Mouse (Mus musculus): ENCODE results near the gene Mroh7.
"Not testable (repeated sequence)": the region's sequence is repeated elsewhere in the genome, so short reads cannot be mapped to it uniquely, and the experiment has no call there.

Gene Mroh7

GRCm38 (mm10) chr4:106730814-106731213 lies at the start of gene Mroh7:
Gene Mroh7 (minus strand): TSS chr4:106730925.
- no peak for DNase-seq (ENCODE audit: low spot score in 2 of 2)

- peak; percentile 67 for DNase-seq (ENCODE audit: low spot score in 2 of 2)
Measured at GRCm38 (mm10) chr4:106780045-106780444, 49.3 kb upstream of the Mroh7 start.

GRCm38 (mm10) chr4:106778116-106778788 lies 47.5 kb upstream of the Mroh7 start:
- peak; percentile 95 to 96 for DNase-seq (ENCODE audit: low spot score in 2 of 2)

- peak; percentile 87 to 92 for DNase-seq (ENCODE audit: low spot score in 2 of 2)
Measured at GRCm38 (mm10) chr4:106776998-106777397, 46.3 kb upstream of the Mroh7 start.

GRCm38 (mm10) chr4:106775767-106776166 lies 45.0 kb upstream of the Mroh7 start:
- DNase-seq (ENCODE audit: low spot score in 2 of 2): not testable (repeated sequence)

GRCm38 (mm10) chr4:106772558-106772957 lies 41.8 kb upstream of the Mroh7 start:
- no peak for DNase-seq (ENCODE audit: low spot score in 2 of 2)

GRCm38 (mm10) chr4:106769306-106769705 lies 38.6 kb upstream of the Mroh7 start:
- DNase-seq (ENCODE audit: low spot score in 2 of 2): no peak

- DNase-seq (ENCODE audit: low spot score in 2 of 2): no peak
Measured at GRCm38 (mm10) chr4:106764166-106764565, 33.4 kb upstream of the Mroh7 start.

GRCm38 (mm10) chr4:106751726-106752125 lies 21.0 kb upstream of the Mroh7 start:
- no peak for DNase-seq (ENCODE audit: low spot score in 2 of 2)

GRCm38 (mm10) chr4:106749699-106750098 lies 19.0 kb upstream of the Mroh7 start:
- peak; percentile 88 to 91 for DNase-seq (ENCODE audit: low spot score in 2 of 2)

- no peak for DNase-seq (ENCODE audit: low spot score in 2 of 2)
Measured at GRCm38 (mm10) chr4:106747001-106747580, 16.4 kb upstream of the Mroh7 start.

GRCm38 (mm10) chr4:106745862-106746261 lies 15.1 kb upstream of the Mroh7 start:
- no peak for DNase-seq (ENCODE audit: low spot score in 2 of 2)

- no peak for DNase-seq (ENCODE audit: low spot score in 2 of 2)
Measured at GRCm38 (mm10) chr4:106737904-106738303, 7.2 kb upstream of the Mroh7 start.

GRCm38 (mm10) chr4:106736884-106737283 lies 6.2 kb upstream of the Mroh7 start:
- not testable (repeated sequence) for DNase-seq (ENCODE audit: low spot score in 2 of 2)

GRCm38 (mm10) chr4:106733636-106734035 lies 2.9 kb upstream of the Mroh7 start, which contains the start of gene Fam151a:
Gene Fam151a (plus strand): TSS chr4:106733889.
- no peak for DNase-seq (ENCODE audit: low spot score in 2 of 2)

GRCm38 (mm10) chr4:106720631-106721030 lies 10.1 kb downstream of the Mroh7 start:
- DNase-seq (ENCODE audit: low spot score in 2 of 2): no peak

GRCm38 (mm10) chr4:106713622-106714021 lies 17.1 kb downstream of the Mroh7 start:
- no peak for DNase-seq (ENCODE audit: low spot score in 2 of 2)

GRCm38 (mm10) chr4:106708408-106708807 lies 22.3 kb downstream of the Mroh7 start:
- peak; percentile 79 to 88 for DNase-seq (ENCODE audit: low spot score in 2 of 2)

- DNase-seq (ENCODE audit: low spot score in 2 of 2): no peak
Measured at GRCm38 (mm10) chr4:106707957-106708356, 22.8 kb downstream of the Mroh7 start.

- no peak for DNase-seq (ENCODE audit: low spot score in 2 of 2)
Measured at GRCm38 (mm10) chr4:106705096-106705665, 25.5 kb downstream of the Mroh7 start.

- DNase-seq (ENCODE audit: low spot score in 2 of 2): peak; percentile 76 to 84
Measured at GRCm38 (mm10) chr4:106704416-106704815, 26.3 kb downstream of the Mroh7 start.

- no peak for DNase-seq (ENCODE audit: low spot score in 2 of 2)
Measured at GRCm38 (mm10) chr4:106703956-106704355, 26.8 kb downstream of the Mroh7 start.

GRCm38 (mm10) chr4:106700798-106701197 lies 29.9 kb downstream of the Mroh7 start:
- peak; percentile 38 to 61 for DNase-seq (ENCODE audit: low spot score in 2 of 2)
